Mouse (Mus musculus): ENCODE data around the gene Uqcrfs1. TPM values are rescaled to one million over a fixed set of nuclear protein-coding genes. Genes with fewer than 3 reads are reported as not detected.

The Uqcrfs1 gene
- 131 TPM for polyA plus RNA-seq (2017; shearing (Covaris generic))

DNA sequence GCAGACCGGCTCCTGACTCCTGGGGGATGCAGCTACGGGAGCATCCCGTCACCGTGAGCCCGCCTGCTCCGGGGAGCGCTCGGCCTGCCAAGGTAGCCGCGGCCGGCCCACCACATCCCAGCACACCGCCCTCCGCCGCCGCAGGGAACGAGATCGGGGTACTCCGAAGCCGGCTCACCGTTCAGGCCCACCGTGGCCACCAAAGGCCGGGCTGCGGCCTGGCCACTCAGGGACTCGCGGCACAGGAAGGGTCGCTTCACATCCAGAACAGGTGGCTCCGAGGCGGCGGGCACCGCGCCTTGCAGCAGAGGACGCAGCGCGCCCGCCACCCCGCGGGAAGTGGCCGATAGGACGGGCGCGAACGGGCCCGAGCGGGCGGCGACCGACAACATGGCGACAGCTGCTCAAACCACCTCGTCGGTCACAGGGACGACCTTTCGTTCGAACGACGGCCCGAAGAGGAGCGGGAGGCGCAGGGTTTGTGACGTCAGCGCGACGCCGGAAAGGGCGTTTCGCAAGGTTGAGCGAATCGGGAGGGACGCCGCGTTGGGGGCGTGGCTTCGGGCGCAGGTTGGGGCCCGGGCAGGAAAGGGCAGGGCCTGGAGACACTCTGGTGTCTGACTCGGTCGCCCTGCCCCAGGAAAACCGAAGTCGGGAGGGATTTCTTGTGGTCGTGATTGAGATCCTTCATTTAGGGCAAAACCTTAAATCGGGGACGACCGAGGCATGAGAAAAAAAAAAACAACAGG lies at the start of gene Uqcrfs1:
Uqcrfs1 (minus strand) TSS at position 507 of the 749 bp plus-strand sequence.

Other genes starting within 250 kb of the Uqcrfs1 start
- not detected for gene Agtr1a, start 208.9 kb downstream of the Uqcrfs1 start, polyA plus RNA-seq (2017; shearing (Covaris generic))
- gene Dusp22, start 114.6 kb upstream of the Uqcrfs1 start, polyA plus RNA-seq (2017; shearing (Covaris generic)): 10.2 TPM
- gene Irf4, start 203.9 kb upstream of the Uqcrfs1 start, polyA plus RNA-seq (2017; shearing (Covaris generic)): 18.9 TPM